Mouse (Mus musculus) CH12.LX (cell line): ENCODE results near the gene Kirrel2. TPM values are rescaled to one million over a fixed set of nuclear protein-coding genes. Genes with fewer than 3 reads are reported as not detected.

Experiments
- DNase-seq: peaks from one replicate; pipeline ENCODE4 v3.0.0-alpha.2; 2013; ENCODE audit errors: extremely low read depth
- H3K27ac ChIP-seq: 2 replicates; pipeline ENCODE4 v1.5.1; 2012; ENCODE audit warnings: low read depth, mild to moderate bottlenecking, control low read depth, moderate library complexity; ENCODE audit not compliant: insufficient read depth
- H3K27me3 ChIP-seq: replicated peaks from 2 replicates; pipeline ENCODE3; 2012; ENCODE audit warnings: inconsistent platforms
- H3K36me3 ChIP-seq, 2 experiments: replicated peaks in 1 of 2; 2 replicates each; pipeline versions ENCODE3 to v1.6.1; 2012; ENCODE audit warnings: inconsistent platforms in 1 of 2, low read length in 1 of 2, mild to moderate bottlenecking in 1 of 2, mixed read lengths in 1 of 2, moderate library complexity in 1 of 2; ENCODE audit not compliant: control insufficient read depth in 1 of 2, insufficient read depth in 1 of 2
- H3K4me1 ChIP-seq, 2 experiments: 2 replicates each; pipeline ENCODE4 v1.6.1; 2012; ENCODE audit warnings: inconsistent platforms in 1 of 2, moderate library complexity in 1 of 2; ENCODE audit not compliant: insufficient read depth in 2 of 2, control insufficient read depth in 1 of 2
- H3K4me2 ChIP-seq: 2 replicates; pipeline ENCODE4 v1.6.1; 2012; ENCODE audit warnings: low read depth, mild to moderate bottlenecking, control low read depth; ENCODE audit not compliant: poor library complexity, insufficient read depth, severe bottlenecking
- H3K4me3 ChIP-seq, 3 experiments: fragments of 150-350 bp in 1 of 3; sonication (generic) in 1 of 3; replicated peaks in 1 of 3; 2 replicates each; pipeline versions ENCODE3 to v1.5.1; 2011 to 2012; ENCODE audit warnings: low read depth in 2 of 3, low read length in 2 of 3, mild to moderate bottlenecking in 2 of 3, moderate library complexity in 2 of 3, control low read depth in 1 of 3, improper control_type of control experiment in 1 of 3, inconsistent platforms in 1 of 3, mixed read lengths in 1 of 3; ENCODE audit not compliant: poor library complexity in 1 of 3
- H3K79me2 ChIP-seq: replicated peaks from 2 replicates; pipeline ENCODE4 v1.6.1; 2012; ENCODE audit warnings: mild to moderate bottlenecking, moderate library complexity; ENCODE audit not compliant: control insufficient read depth, poor library complexity, insufficient read depth, severe bottlenecking; ENCODE audit errors: extremely low read depth
- H3K9ac ChIP-seq: 2 replicates; pipeline ENCODE4 v1.6.1; 2012; ENCODE audit warnings: low read depth, mild to moderate bottlenecking, control low read depth, moderate library complexity; ENCODE audit not compliant: insufficient read depth
- H3K9me3 ChIP-seq: replicated peaks from 2 replicates; pipeline ENCODE3; 2012; ENCODE audit warnings: low read length, inconsistent platforms, mixed read lengths
- BHLHE40 ChIP-seq: IDR thresholded peaks from 2 replicates; pipeline ENCODE4 v1.6.1; 2011; ENCODE audit warnings: mild to moderate bottlenecking, low read depth, low read length, improper control_type of control experiment
- CHD1 ChIP-seq: IDR thresholded peaks from 2 replicates; pipeline ENCODE4 v1.6.1; 2012; ENCODE audit warnings: low read depth, low read length, improper control_type of control experiment, inconsistent platforms
- CHD2 ChIP-seq: IDR thresholded peaks from 2 replicates; pipeline ENCODE4 v1.6.1; 2011; ENCODE audit warnings: low read length, improper control_type of control experiment
- CTCF ChIP-seq, 2 experiments: IDR thresholded peaks in 1 of 2; conservative IDR thresholded peaks in 1 of 2; 2 replicates each; pipeline ENCODE4 v1.5.1; 2011 to 2012; ENCODE audit warnings: low read depth in 2 of 2, low read length in 2 of 2, improper control_type of control experiment in 1 of 2, inconsistent platforms in 1 of 2, mild to moderate bottlenecking in 1 of 2, moderate library complexity in 1 of 2
- E2F4 ChIP-seq: IDR thresholded peaks from 2 replicates; pipeline ENCODE4 v1.6.1; 2011; ENCODE audit warnings: low read depth, low read length, improper control_type of control experiment; ENCODE audit not compliant: insufficient replicate concordance
- ELF1 ChIP-seq: IDR thresholded peaks from 2 replicates; pipeline ENCODE4 v1.6.1; 2014; ENCODE audit warnings: low read depth, mild to moderate bottlenecking, inconsistent platforms, low read length, improper control_type of control experiment
- ETS1 ChIP-seq: conservative IDR thresholded peaks from 2 replicates; pipeline ENCODE4 v1.6.1; 2012; ENCODE audit warnings: low read depth, mild to moderate bottlenecking, inconsistent platforms, low read length, improper control_type of control experiment, moderate library complexity
- HCFC1 ChIP-seq: IDR thresholded peaks from 2 replicates; pipeline ENCODE4 v1.6.1; 2012; ENCODE audit warnings: low read depth, mild to moderate bottlenecking, inconsistent platforms, low read length, improper control_type of control experiment
- IRF4 ChIP-seq: IDR thresholded peaks from 2 replicates; pipeline ENCODE4 v1.6.1; 2014; ENCODE audit warnings: low read depth, mild to moderate bottlenecking, inconsistent platforms, low read length, improper control_type of control experiment
- JUN ChIP-seq: IDR thresholded peaks from 2 replicates; pipeline ENCODE4 v1.6.1; 2011; ENCODE audit warnings: low read depth, mild to moderate bottlenecking, low read length, improper control_type of control experiment, moderate library complexity; ENCODE audit not compliant: insufficient read depth
- JUND ChIP-seq: conservative IDR thresholded peaks from 2 replicates; pipeline ENCODE4 v1.6.1; 2011; ENCODE audit warnings: low read depth, low read length, improper control_type of control experiment
- KAT2A ChIP-seq: IDR thresholded peaks from 2 replicates; pipeline ENCODE4 v1.6.1; 2012; ENCODE audit warnings: low read length, improper control_type of control experiment, inconsistent platforms; ENCODE audit not compliant: insufficient replicate concordance
- MAFK ChIP-seq: IDR thresholded peaks from 2 replicates; pipeline ENCODE4 v1.6.1; 2011; ENCODE audit warnings: low read length, improper control_type of control experiment; ENCODE audit not compliant: insufficient replicate concordance
- MAX ChIP-seq: IDR thresholded peaks from 2 replicates; pipeline ENCODE4 v1.6.1; 2011; ENCODE audit warnings: low read length, improper control_type of control experiment
- MAZ ChIP-seq: IDR thresholded peaks from 2 replicates; pipeline ENCODE4 v1.6.1; 2012; ENCODE audit warnings: low read depth, mild to moderate bottlenecking, inconsistent platforms, low read length, improper control_type of control experiment, moderate library complexity
- MEF2A ChIP-seq: IDR thresholded peaks from 2 replicates; pipeline ENCODE4 v1.6.1; 2014; ENCODE audit warnings: low read depth, mild to moderate bottlenecking, inconsistent platforms, low read length, improper control_type of control experiment, borderline replicate concordance
- MXI1 ChIP-seq: IDR thresholded peaks from 2 replicates; pipeline ENCODE4 v1.6.1; 2011; ENCODE audit warnings: mild to moderate bottlenecking, low read depth, low read length, improper control_type of control experiment
- MYC ChIP-seq: IDR thresholded peaks from 2 replicates; pipeline ENCODE4 v1.6.1; 2011; ENCODE audit warnings: low read depth, mild to moderate bottlenecking, improper control_type of control experiment, low read length
- NELFE ChIP-seq: IDR thresholded peaks from 2 replicates; pipeline ENCODE4 v1.6.1; 2011; ENCODE audit warnings: low read depth, low read length, improper control_type of control experiment
- NRF1 ChIP-seq: IDR thresholded peaks from 2 replicates; pipeline ENCODE4 v1.6.1; 2014; ENCODE audit warnings: low read depth, mild to moderate bottlenecking, inconsistent platforms, low read length, improper control_type of control experiment, moderate library complexity
- PAX5 ChIP-seq: IDR thresholded peaks from 2 replicates; pipeline ENCODE4 v1.6.1; 2012; ENCODE audit warnings: low read length, inconsistent platforms, mixed read lengths
- POLR2A ChIP-seq: IDR thresholded peaks from 2 replicates; pipeline ENCODE4 v1.6.1; 2011; ENCODE audit warnings: low read depth, mild to moderate bottlenecking, improper control_type of control experiment, low read length
- POLR2AphosphoS2 ChIP-seq: IDR thresholded peaks from 2 replicates; pipeline ENCODE4 v1.6.1; 2011; ENCODE audit warnings: low read depth, low read length, improper control_type of control experiment
- RAD21 ChIP-seq: IDR thresholded peaks from 2 replicates; pipeline ENCODE4 v1.6.1; 2011; ENCODE audit warnings: low read depth, mild to moderate bottlenecking, low read length, improper control_type of control experiment, moderate library complexity
- RCOR1 ChIP-seq: conservative IDR thresholded peaks from 2 replicates; pipeline ENCODE4 v1.6.1; 2012; ENCODE audit warnings: low read depth, mild to moderate bottlenecking, inconsistent platforms, low read length, improper control_type of control experiment
- SMC3 ChIP-seq: IDR thresholded peaks from 2 replicates; pipeline ENCODE4 v1.6.1; 2011; ENCODE audit warnings: low read depth, low read length, improper control_type of control experiment
- TBP ChIP-seq: conservative IDR thresholded peaks from 2 replicates; pipeline ENCODE4 v1.6.1; 2011; ENCODE audit warnings: low read depth, low read length, improper control_type of control experiment
- TCF12 ChIP-seq: IDR thresholded peaks from 2 replicates; pipeline ENCODE4 v1.6.1; 2014; ENCODE audit warnings: low read depth, mild to moderate bottlenecking, inconsistent platforms, low read length, improper control_type of control experiment
- UBTF ChIP-seq: IDR thresholded peaks from 2 replicates; pipeline ENCODE4 v1.6.1; 2012; ENCODE audit warnings: low read depth, mild to moderate bottlenecking, inconsistent platforms, low read length, improper control_type of control experiment, moderate library complexity
- USF2 ChIP-seq: conservative IDR thresholded peaks from 2 replicates; pipeline ENCODE4 v1.6.1; 2011; ENCODE audit warnings: low read depth, low read length, improper control_type of control experiment
- ZKSCAN1 ChIP-seq: IDR thresholded peaks from 2 replicates; pipeline ENCODE4 v1.6.1; 2012; ENCODE audit warnings: low read depth, inconsistent platforms, low read length, improper control_type of control experiment, borderline replicate concordance
- ZNF384 ChIP-seq: IDR thresholded peaks from 2 replicates; pipeline ENCODE4 v1.6.1; 2012; ENCODE audit warnings: low read depth, low read length, improper control_type of control experiment, inconsistent platforms
- dilution Hi-C: fragments of 300-500 bp; cut with MboI; formaldehyde crosslinking; loops from 2 replicates; pipeline ENCODE4 v1.14.3; 2020; ENCODE audit warnings: low sequenced_read_pairs; ENCODE audit not compliant: extremely low pct_unique_long_range_greater_than_20kb, extremely low pct_ligation_motif_present
- in situ Hi-C: fragments of 300-500 bp; cut with MboI; formaldehyde crosslinking; loops from 3 replicates; pipeline ENCODE4 v1.14.3; 2019; ENCODE audit warnings: low sequenced_read_pairs, low pct_ligation_motif_present, low pct_unique_long_range_greater_than_20kb, mixed read lengths
- polyA plus RNA-seq: library from polyadenylated mRNA; unstranded; fragments of >175 nt; gene quantifications from 2 replicates; pipeline ENCODE4 v1.2.1, GENCODE M21; 2012; ENCODE audit warnings: low read depth; ENCODE audit not compliant: insufficient read length
- total RNA-seq, 2 experiments: library from RNA; depleted of rRNA; stranded (reverse); fragments of 300-350 nt in 1 of 2; fragments of >200 nt in 1 of 2; gene quantifications; 2 replicates each; pipeline ENCODE4 v1.2.3; 2012 to 2014

Gene Kirrel2
- total and polyA plus RNA-seq, 3 experiments: not detected

GRCm38 (mm10) chr7:30422560-30422959 lies 34.9 kb downstream of the Kirrel2 start:
- in situ Hi-C loops (no loop called here), dilution Hi-C loops (no loop called here)
- Histone ChIP-seq H3K36me3 (peaks cover 37 to 55% of the 10 kb centered on the region in 2 experiments), H3K27me3 (no peaks in the 10 kb centered on the region), H3K4me1 (peaks cover 9 to 67% of the 10 kb centered on the region in 2 experiments), H3K9me3 (peaks cover 8% of the 10 kb centered on the region), H3K79me2 (peaks cover 22% of the 10 kb centered on the region), H3K4me3 (peak overlapping the region; percentile 85 to 93 (median 92)), H3K9ac (peak overlapping the region; percentile 85), H3K4me2 (peak overlapping the region; percentile 82), H3K27ac (peak overlapping the region; percentile 61)
- TF ChIP-seq CHD2 (no peak), MXI1 (no peak), RCOR1 (no peak), ETS1 (no peak), TBP (no peak)
- no peak for DNase-seq

- peak overlapping the region; percentile 88 for H3K27ac ChIP-seq
- peak overlapping the region; percentile 82 for H3K4me2 ChIP-seq
- DNase-seq: peak; percentile 93
- peaks cover 22% of the 10 kb centered on the region for H3K79me2 ChIP-seq
- H3K9me3 ChIP-seq: peaks cover 8% of the 10 kb centered on the region
- dilution Hi-C loops: no loop called here
- H3K4me1 ChIP-seq: peaks cover 9 to 67% of the 10 kb centered on the region in 2 experiments
- H3K36me3 ChIP-seq: peaks cover 32 to 49% of the 10 kb centered on the region in 2 experiments
- peak overlapping the region; percentile 96 for H3K9ac ChIP-seq
- in situ Hi-C loops: no loop called here
- peak overlapping the region; percentile 85 to 95 (median 93) for H3K4me3 ChIP-seq
- H3K27me3 ChIP-seq: no peaks in the 10 kb centered on the region
- TF ChIP-seq POLR2AphosphoS2 (0 out of 2 replicates have a peak, but pooled peaks have one; percentile 55), CHD2 (peak; percentile 73; the same call in 1 of the 2 replicates), CHD1 (no peak), PAX5 (no peak), HCFC1 (peak; percentile 65), JUN (no peak), NELFE (no peak), MEF2A (peak; percentile 87), MYC (peak; percentile 76), JUND (no peak), CTCF (conservative IDR thresholded peaks at IDR 0.05 in 1 of 2, IDR thresholded peaks at IDR 0.05 in 1 of 2; ENCODE audit: low read depth in 2 of 2, low read length in 2 of 2) (no peak), POLR2A (no peak), IRF4 (peak; percentile 97), UBTF (0 out of 2 replicates have a peak, but pooled peaks have one; percentile 8), MAX (peak; percentile 81), KAT2A (peak; percentile 50; the same call in 1 of the 2 replicates), USF2 (no peak), ZNF384 (no peak), SMC3 (no peak), BHLHE40 (peak; percentile 98), ELF1 (peak; percentile 82), TBP (no peak), NRF1 (peak; percentile 76), MAZ (peak; percentile 97), MXI1 (peak; percentile 89), TCF12 (peak; percentile 98), ETS1 (peak; percentile 98), RAD21 (no peak; the same call in 1 of the 2 replicates), ZKSCAN1 (no peak), E2F4 (no peak), MAFK (no peak)
Observed at GRCm38 (mm10) chr7:30421890-30422435, 35.5 kb downstream of the Kirrel2 start.
